8 mouse cellular contexts compared by ENCODE assay signal in genomic region chr5:108065465-108066411, GRCm38 (mm10). TPM values are rescaled to one million over a fixed set of nuclear protein-coding genes. Genes with fewer than 3 reads are reported as not detected.
DNase-seq lines count a peak whose midpoint lies in the region; ATAC-seq and TF ChIP-seq lines count a peak whose summit lies in the region.

Gene Mtf2, plus strand, starts transcription at chr5:108065674.

- no peaks in the 10 kb centered on the region for H3K27me3 ChIP-seq in hindbrain, postnatal 0 days (ENCODE audit: insufficient read depth, low read length)

- peak within 1 kb of the TSS; percentile 99 for H3K9ac ChIP-seq in hindbrain, postnatal 0 days (replicated peaks; ENCODE audit: low read length)

- peak; percentile 99 for DNase-seq in ZHBTc4 (ENCODE audit: low read depth, low spot score)
- DNase-seq in gastrocnemius, adult 2 months = peak; percentile 97
- peak; percentile 99 for DNase-seq in hindbrain, postnatal 0 days (ENCODE audit: low spot score)
- DNase-seq in left cerebral cortex, adult 2 months (ENCODE audit: extremely low spot score in 1 of 2, low spot score in 2 of 2) = peak; percentile 97 to 98
- peak; percentile 96 to 98 for DNase-seq in right cerebral cortex, adult 2 months (ENCODE audit: low spot score in 2 of 2)
- DNase-seq in urinary bladder, postnatal 14 days (ENCODE audit: low spot score) = peak; percentile 97

- H3K36me3 ChIP-seq in hindbrain, postnatal 0 days (ENCODE audit: insufficient read depth, low read length) = peaks cover 3% of the 10 kb centered on the region; the same call in 1 of the 2 replicates

- no peaks in the 10 kb centered on the region for H3K9me3 ChIP-seq in hindbrain, postnatal 0 days (ENCODE audit: low read length)

- peak; percentile 94 for ATAC-seq in common myeloid progenitor, adult 5-6 weeks (replicated peaks; ENCODE audit: low read depth, poor library complexity, severe bottlenecking)
- ATAC-seq in hindbrain, postnatal 0 days = peak; percentile 97
- peak; percentile 100 for ATAC-seq in megakaryocyte, adult 5-6 weeks (ENCODE audit: poor library complexity, severe bottlenecking)

- intact Hi-C loops in gastrocnemius, adult 2 months (cut with DNase I) = no loop called here
- intact Hi-C loops in left cerebral cortex, adult 2 months (cut with DNase I) = loop anchor here (1.0 to 10.0 kb wide), 3 partner anchors 67 to 199 kb away; partner anchors contain the start of genes Ccdc18, Dr1, Fam69a and Tmed5

- TF ChIP-seq CTCF in gastrocnemius, adult 2 months (IDR thresholded peaks at IDR 0.05) = peak; percentile 10; the same call in 1 of the 2 replicates
- TF ChIP-seq CTCF in hindbrain, postnatal 0 days (IDR thresholded peaks at IDR 0.05; ENCODE audit: low read depth) = peak; percentile 46
- peak; percentile 24 for TF ChIP-seq CTCF in left cerebral cortex, adult 2 months (IDR thresholded peaks at IDR 0.05)

- under 1% methylated on average over 59 of the region's 59 CpGs for WGBS in hindbrain, postnatal 0 days

- H3K4me2 ChIP-seq in hindbrain, postnatal 0 days (ENCODE audit: low read depth, low read length) = peak within 1 kb of the TSS; percentile 71

- peak within 1 kb of the TSS; percentile 94 for H3K27ac ChIP-seq in gastrocnemius, adult 2 months
- H3K27ac ChIP-seq in hindbrain, postnatal 0 days = peak within 1 kb of the TSS; percentile 98
- peak within 1 kb of the TSS; percentile 90 for H3K27ac ChIP-seq in left cerebral cortex, adult 2 months

- peak within 1 kb of the TSS; percentile 91 for H3K4me3 ChIP-seq in gastrocnemius, adult 2 months
- peak within 1 kb of the TSS; percentile 89 for H3K4me3 ChIP-seq in hindbrain, postnatal 0 days (ENCODE audit: low read length)
- peak within 1 kb of the TSS; percentile 99 for H3K4me3 ChIP-seq in left cerebral cortex, adult 2 months

- no peaks in the 10 kb centered on the region for H3K4me1 ChIP-seq in hindbrain, postnatal 0 days (ENCODE audit: insufficient read depth, low read length)

RNA-seq across cellular contexts. Expression of gene Mtf2, which starts in this region (rescaled TPM):
- total RNA-seq in common myeloid progenitor, adult 5-6 weeks (2017) = 114 and 119 TPM in 2 replicates
- total RNA-seq in gastrocnemius, adult 2 months (2021) = 10 to 100 TPM; 11.1 to 14.2 TPM
- 36.0 and 41.4 TPM in 2 replicates for total RNA-seq in hindbrain, postnatal 0 days (2014; rRNA removed)
- 48.7 and 55.7 TPM in 2 replicates for polyA plus RNA-seq in hindbrain, postnatal 0 days (2015; fragmentation: Nextera tagmentation; extraction: Ambion mirVana)
- total RNA-seq in left cerebral cortex, adult 2 months (2021) = 10 to 100 TPM; 63.9 to 68.0 TPM
- 32.5 and 36.9 TPM in 2 replicates for total RNA-seq in megakaryocyte, adult 5-6 weeks (2015)
- 33.3 and 46.3 TPM in 2 replicates for total RNA-seq in megakaryocyte, adult 5-6 weeks (2017)

Comparison
In these comparisons a context has a peak if more than half of its experiments do, and no peak if none do; other contexts are left out.
1. Peak in every context shown above with its lines: DNase-seq, ATAC-seq, H3K4me3 ChIP-seq and H3K27ac ChIP-seq.